In genomic region chr15:98952751-98953400, GRCm38 (mm10) we compare ENCODE assay signal across 8 mouse cellular contexts. TPM values are rescaled to one million over a fixed set of nuclear protein-coding genes. Genes with fewer than 3 reads are reported as not detected.
DNase-seq lines count a peak whose midpoint lies in the region; ATAC-seq and TF ChIP-seq lines count a peak whose summit lies in the region.

No protein-coding gene starts in this region.

- no peak for TF ChIP-seq POLR2A in cerebellum, adult 2 months (IDR thresholded peaks at IDR 0.05; ENCODE audit: borderline replicate concordance, insufficient read depth, low read length)
- TF ChIP-seq POLR2A in thymus, adult 2 months (IDR thresholded peaks at IDR 0.05; ENCODE audit: control insufficient read depth, extremely low read depth, insufficient read depth, low read length, poor library complexity): no peak

- peak; percentile 11; the same call in 1 of the 2 replicates for TF ChIP-seq CTCF in cerebellum, adult 2 months (IDR thresholded peaks at IDR 0.05; ENCODE audit: borderline replicate concordance, insufficient read depth, low read depth, low read length)
- TF ChIP-seq CTCF in forebrain, postnatal 0 days (IDR thresholded peaks at IDR 0.05; ENCODE audit: low read depth): peak; percentile 57
- peak; percentile 52 for TF ChIP-seq CTCF in midbrain, postnatal 0 days (IDR thresholded peaks at IDR 0.05)
- peak; percentile 74; the same call in 1 of the 2 replicates for TF ChIP-seq CTCF in thymus, adult 2 months (IDR thresholded peaks at IDR 0.05; ENCODE audit: borderline replicate concordance, control insufficient read depth, extremely low read depth, insufficient read depth, low read length, poor library complexity)

- peak overlapping the region; percentile 97 for H3K27ac ChIP-seq in cerebellum, adult 2 months (ENCODE audit: insufficient read depth, low read length)
- peak overlapping the region; percentile 100 for H3K27ac ChIP-seq in forebrain, postnatal 0 days (ENCODE audit: low read depth, low read length)
- peak overlapping the region; percentile 99 for H3K27ac ChIP-seq in hindbrain, embryonic 15.5 days (replicated peaks)
- H3K27ac ChIP-seq in liver, embryonic 12.5 days: peak overlapping the region; percentile 79
- H3K27ac ChIP-seq in midbrain, postnatal 0 days (ENCODE audit: low read depth, low read length): peak overlapping the region; percentile 94
- peak overlapping the region; percentile 92 for H3K27ac ChIP-seq in thymus, adult 2 months (ENCODE audit: control insufficient read depth, insufficient read depth, low read length)

- H3K27me3 ChIP-seq in cerebellum, adult 2 months (ENCODE audit: control insufficient read depth, insufficient read depth, low read length): no peaks in the 10 kb centered on the region
- H3K27me3 ChIP-seq in forebrain, postnatal 0 days (ENCODE audit: insufficient read depth, low read length): no peaks in the 10 kb centered on the region
- no peaks in the 10 kb centered on the region for H3K27me3 ChIP-seq in hindbrain, embryonic 15.5 days
- H3K27me3 ChIP-seq in liver, embryonic 12.5 days (replicated peaks): peaks cover 19% of the 10 kb centered on the region
- no peaks in the 10 kb centered on the region for H3K27me3 ChIP-seq in midbrain, postnatal 0 days (ENCODE audit: insufficient read depth, low read length)
- H3K27me3 ChIP-seq in thymus, adult 2 months (ENCODE audit: control insufficient read depth, insufficient read depth, low read length): no peaks in the 10 kb centered on the region

- peak overlapping the region; percentile 61 for H3K4me2 ChIP-seq in forebrain, postnatal 0 days (ENCODE audit: low read depth)
- H3K4me2 ChIP-seq in hindbrain, embryonic 15.5 days: peak overlapping the region; percentile 57
- peak overlapping the region; percentile 86 for H3K4me2 ChIP-seq in liver, embryonic 12.5 days
- peak overlapping the region; percentile 83; the same call in 1 of the 2 replicates for H3K4me2 ChIP-seq in midbrain, postnatal 0 days (ENCODE audit: low read depth, low read length, poor library complexity, severe bottlenecking)

- peaks cover 4% of the 10 kb centered on the region; the same call in 1 of the 2 replicates for H3K4me1 ChIP-seq in cerebellum, adult 2 months (ENCODE audit: control insufficient read depth, insufficient read depth, low read length)
- peaks cover 7% of the 10 kb centered on the region; the same call in 1 of the 2 replicates for H3K4me1 ChIP-seq in forebrain, postnatal 0 days (ENCODE audit: insufficient read depth)
- H3K4me1 ChIP-seq in hindbrain, embryonic 15.5 days (replicated peaks): peaks cover 28% of the 10 kb centered on the region
- H3K4me1 ChIP-seq in liver, embryonic 12.5 days: peaks cover 25% of the 10 kb centered on the region
- no peaks in the 10 kb centered on the region for H3K4me1 ChIP-seq in midbrain, postnatal 0 days (ENCODE audit: insufficient read depth, low read length)
- H3K4me1 ChIP-seq in thymus, adult 2 months (replicated peaks; ENCODE audit: control insufficient read depth, insufficient read depth, low read length): peaks cover 8% of the 10 kb centered on the region

- peak; percentile 59 for ATAC-seq in forebrain, postnatal 0 days
- peak; percentile 35 for ATAC-seq in hindbrain, embryonic 15.5 days (ENCODE audit: low FRiP score, low read depth)
- ATAC-seq in liver, embryonic 12.5 days: peak; percentile 72
- ATAC-seq in midbrain, postnatal 0 days (ENCODE audit: low FRiP score): peak; percentile 62

- peak overlapping the region; percentile 100 for H3K9ac ChIP-seq in forebrain, postnatal 0 days
- H3K9ac ChIP-seq in hindbrain, embryonic 15.5 days: peak overlapping the region; percentile 98
- H3K9ac ChIP-seq in liver, embryonic 12.5 days: peak overlapping the region; percentile 65
- peak overlapping the region; percentile 99 for H3K9ac ChIP-seq in midbrain, postnatal 0 days (replicated peaks; ENCODE audit: low read length, poor library complexity, severe bottlenecking)

- WGBS in cerebellum, adult 2 months: under 1% methylated on average over 41 of the region's 41 CpGs
- 1% methylated on average over 41 of the region's 41 CpGs for WGBS in forebrain, postnatal 0 days
- under 1% methylated on average over 41 of the region's 41 CpGs for WGBS in hindbrain, embryonic 15.5 days
- under 1% methylated on average over 41 of the region's 41 CpGs for WGBS in liver, embryonic 12.5 days (ENCODE audit: insufficient replicate concordance)
- WGBS in midbrain, postnatal 0 days: under 1% methylated on average over 40 of the region's 41 CpGs
- WGBS in thymus, adult 2 months: under 1% methylated on average over 41 of the region's 41 CpGs

- H3K4me3 ChIP-seq in cerebellum, adult 2 months (replicated peaks; ENCODE audit: insufficient read depth, low read depth, low read length): peak overlapping the region; percentile 94
- peak overlapping the region; percentile 81 for H3K4me3 ChIP-seq in forebrain, postnatal 0 days (ENCODE audit: low read depth, low read length)
- peak overlapping the region; percentile 79 for H3K4me3 ChIP-seq in hindbrain, embryonic 15.5 days
- peak overlapping the region; percentile 64 for H3K4me3 ChIP-seq in liver, embryonic 12.5 days
- H3K4me3 ChIP-seq in midbrain, postnatal 0 days (ENCODE audit: low read depth, low read length): peak overlapping the region; percentile 62
- H3K4me3 ChIP-seq in thymus, adult 2 months (ENCODE audit: control insufficient read depth, insufficient read depth, low read length): peak overlapping the region; percentile 87

- peak in 1 of 2 experiments; percentile 80 for DNase-seq in cerebellum, adult 2 months
- no peak for DNase-seq in cerebellum, adult 9-10 months
- DNase-seq in adrenal gland, postnatal 25 days: peak; percentile 69
- DNase-seq in forebrain, postnatal 0 days: peak; percentile 77
- DNase-seq in midbrain, postnatal 0 days (ENCODE audit: low spot score): peak; percentile 84
- peak; percentile 87 for DNase-seq in thymus, adult 2 months

- no peaks in the 10 kb centered on the region for H3K9me3 ChIP-seq in forebrain, postnatal 0 days (ENCODE audit: low read length)
- no peaks in the 10 kb centered on the region for H3K9me3 ChIP-seq in hindbrain, embryonic 15.5 days
- H3K9me3 ChIP-seq in liver, embryonic 12.5 days (replicated peaks): no peaks in the 10 kb centered on the region
- no peaks in the 10 kb centered on the region for H3K9me3 ChIP-seq in midbrain, postnatal 0 days (ENCODE audit: low read length)

- peaks cover 9% of the 10 kb centered on the region for H3K36me3 ChIP-seq in forebrain, postnatal 0 days (ENCODE audit: insufficient read depth)
- H3K36me3 ChIP-seq in hindbrain, embryonic 15.5 days: peaks cover 9% of the 10 kb centered on the region
- H3K36me3 ChIP-seq in liver, embryonic 12.5 days: peaks cover 3% of the 10 kb centered on the region; the same call in 1 of the 2 replicates
- H3K36me3 ChIP-seq in midbrain, postnatal 0 days (ENCODE audit: insufficient read depth, low read length): peaks cover 13% of the 10 kb centered on the region; the same call in 1 of the 2 replicates
- H3K36me3 ChIP-seq in thymus, adult 2 months (ENCODE audit: control insufficient read depth, insufficient read depth, low read length): no peaks in the 10 kb centered on the region

RNA-seq across cellular contexts. Expression of gene Gm49450, which starts 0.5 kb away (rescaled TPM):
- polyA plus RNA-seq in cerebellum, adult 2 months (2012; rRNA removed): 0.75 and 2.6 TPM in 2 replicates
- not detected in 2 replicates for total RNA-seq in adrenal gland, postnatal 25 days (2021)
- 1,610 and 2,499 TPM in 2 replicates for total RNA-seq in forebrain, postnatal 0 days (2014; rRNA removed)
- polyA plus RNA-seq in forebrain, postnatal 0 days (2015; fragmentation: Nextera tagmentation; extraction: Ambion mirVana): not detected in 2 replicates
- polyA plus RNA-seq in hindbrain, embryonic 15.5 days (2015; fragmentation: Nextera tagmentation; extraction: Ambion mirVana): not detected in 2 replicates
- not detected in 2 replicates for polyA plus RNA-seq in liver, embryonic 12.5 days (2016; fragmentation: Nextera tagmentation; extraction: Ambion mirVana)
- total RNA-seq in midbrain, postnatal 0 days (2014; rRNA removed): 1,797 and 2,945 TPM in 2 replicates
- not detected in 2 replicates for polyA plus RNA-seq in midbrain, postnatal 0 days (2015; fragmentation: Nextera tagmentation; extraction: Ambion mirVana)
- polyA plus RNA-seq in thymus, adult 2 months (2012; rRNA removed): 82.1 and 153 TPM in 2 replicates

RNA-seq across cellular contexts. Expression of gene Tuba1a, which starts 0.6 kb away (rescaled TPM):
- polyA plus RNA-seq in cerebellum, adult 2 months (2012; rRNA removed): 1,294 and 1,344 TPM in 2 replicates
- total RNA-seq in adrenal gland, postnatal 25 days (2021): 81.5 and 90.9 TPM in 2 replicates
- 18,820 and 21,160 TPM in 2 replicates for total RNA-seq in forebrain, postnatal 0 days (2014; rRNA removed)
- polyA plus RNA-seq in forebrain, postnatal 0 days (2015; fragmentation: Nextera tagmentation; extraction: Ambion mirVana): 18,258 and 23,279 TPM in 2 replicates
- polyA plus RNA-seq in hindbrain, embryonic 15.5 days (2015; fragmentation: Nextera tagmentation; extraction: Ambion mirVana): 14,750 and 15,534 TPM in 2 replicates
- polyA plus RNA-seq in liver, embryonic 12.5 days (2016; fragmentation: Nextera tagmentation; extraction: Ambion mirVana): 180 and 181 TPM in 2 replicates
- total RNA-seq in midbrain, postnatal 0 days (2014; rRNA removed): 17,447 and 20,461 TPM in 2 replicates
- 15,641 and 16,823 TPM in 2 replicates for polyA plus RNA-seq in midbrain, postnatal 0 days (2015; fragmentation: Nextera tagmentation; extraction: Ambion mirVana)
- 373 and 432 TPM in 2 replicates for polyA plus RNA-seq in thymus, adult 2 months (2012; rRNA removed)

RNA-seq across cellular contexts. Expression of gene Tuba1b, which starts 18.5 kb away (rescaled TPM):
- 1,352 and 1,359 TPM in 2 replicates for polyA plus RNA-seq in cerebellum, adult 2 months (2012; rRNA removed)
- total RNA-seq in adrenal gland, postnatal 25 days (2021): 285 and 323 TPM in 2 replicates
- 1,927 and 1,958 TPM in 2 replicates for total RNA-seq in forebrain, postnatal 0 days (2014; rRNA removed)
- polyA plus RNA-seq in forebrain, postnatal 0 days (2015; fragmentation: Nextera tagmentation; extraction: Ambion mirVana): 1,265 and 1,341 TPM in 2 replicates
- 1,411 and 1,419 TPM in 2 replicates for polyA plus RNA-seq in hindbrain, embryonic 15.5 days (2015; fragmentation: Nextera tagmentation; extraction: Ambion mirVana)
- polyA plus RNA-seq in liver, embryonic 12.5 days (2016; fragmentation: Nextera tagmentation; extraction: Ambion mirVana): 1,333 and 1,388 TPM in 2 replicates
- 2,522 and 3,264 TPM in 2 replicates for total RNA-seq in midbrain, postnatal 0 days (2014; rRNA removed)
- polyA plus RNA-seq in midbrain, postnatal 0 days (2015; fragmentation: Nextera tagmentation; extraction: Ambion mirVana): 1,582 and 1,796 TPM in 2 replicates
- 3,866 and 5,106 TPM in 2 replicates for polyA plus RNA-seq in thymus, adult 2 months (2012; rRNA removed)

RNA-seq across cellular contexts. Expression of gene Lmbr1l, which starts 34.8 kb away (rescaled TPM):
- polyA plus RNA-seq in cerebellum, adult 2 months (2012; rRNA removed): 37.5 and 39.7 TPM in 2 replicates
- 25.2 and 30.5 TPM in 2 replicates for total RNA-seq in adrenal gland, postnatal 25 days (2021)
- 44.1 and 59.3 TPM in 2 replicates for total RNA-seq in forebrain, postnatal 0 days (2014; rRNA removed)
- polyA plus RNA-seq in forebrain, postnatal 0 days (2015; fragmentation: Nextera tagmentation; extraction: Ambion mirVana): 20.1 and 22.4 TPM in 2 replicates
- polyA plus RNA-seq in hindbrain, embryonic 15.5 days (2015; fragmentation: Nextera tagmentation; extraction: Ambion mirVana): 26.8 and 29.3 TPM in 2 replicates
- polyA plus RNA-seq in liver, embryonic 12.5 days (2016; fragmentation: Nextera tagmentation; extraction: Ambion mirVana): 4.4 and 4.6 TPM in 2 replicates
- total RNA-seq in midbrain, postnatal 0 days (2014; rRNA removed): 46.0 and 56.9 TPM in 2 replicates
- polyA plus RNA-seq in midbrain, postnatal 0 days (2015; fragmentation: Nextera tagmentation; extraction: Ambion mirVana): 19.6 and 21.7 TPM in 2 replicates
- 390 and 404 TPM in 2 replicates for polyA plus RNA-seq in thymus, adult 2 months (2012; rRNA removed)

RNA-seq across cellular contexts. Expression of gene Dhh, which starts 54.5 kb away (rescaled TPM):
- 0.07 and 0.10 TPM in 2 replicates for polyA plus RNA-seq in cerebellum, adult 2 months (2012; rRNA removed)
- 1.1 and 2.4 TPM in 2 replicates for total RNA-seq in adrenal gland, postnatal 25 days (2021)
- total RNA-seq in forebrain, postnatal 0 days (2014; rRNA removed): 0.15 and 0.76 TPM in 2 replicates
- 0.25 and 0.58 TPM in 2 replicates for polyA plus RNA-seq in forebrain, postnatal 0 days (2015; fragmentation: Nextera tagmentation; extraction: Ambion mirVana)
- 1.9 and 2.5 TPM in 2 replicates for polyA plus RNA-seq in hindbrain, embryonic 15.5 days (2015; fragmentation: Nextera tagmentation; extraction: Ambion mirVana)
- polyA plus RNA-seq in liver, embryonic 12.5 days (2016; fragmentation: Nextera tagmentation; extraction: Ambion mirVana): 0.25 and 0.32 TPM in 2 replicates
- 0.38 and 0.71 TPM in 2 replicates for total RNA-seq in midbrain, postnatal 0 days (2014; rRNA removed)
- polyA plus RNA-seq in midbrain, postnatal 0 days (2015; fragmentation: Nextera tagmentation; extraction: Ambion mirVana): 0.18 and 0.22 TPM in 2 replicates
- polyA plus RNA-seq in thymus, adult 2 months (2012; rRNA removed): 1.1 and 2.6 TPM in 2 replicates

Comparison
In these comparisons a context has a peak if more than half of its experiments do, and no peak if none do; other contexts are left out.
1. CTCF ChIP-seq: peak in every context shown above with its lines; median percentile 74 in thymus, adult 2 months; 57 in forebrain, postnatal 0 days; 52 in midbrain, postnatal 0 days; 11 in cerebellum, adult 2 months.
2. RNA of gene Gm49450, which starts 0.5 kb away (polyA plus RNA-seq): 82.1 to 153 TPM in thymus, adult 2 months; 0.75 to 2.6 TPM in cerebellum, adult 2 months, not detected in forebrain, postnatal 0 days, not detected in hindbrain, embryonic 15.5 days, not detected in liver, embryonic 12.5 days and not detected in midbrain, postnatal 0 days; every median in the first group is over 10 times any median in the second.
3. RNA of gene Tuba1a, which starts 0.6 kb away (polyA plus RNA-seq): 18,258 to 23,279 TPM in forebrain, postnatal 0 days, 15,641 to 16,823 TPM in midbrain, postnatal 0 days and 14,750 to 15,534 TPM in hindbrain, embryonic 15.5 days; 1,294 to 1,344 TPM in cerebellum, adult 2 months, 373 to 432 TPM in thymus, adult 2 months and 180 to 181 TPM in liver, embryonic 12.5 days; every median in the first group is over 10 times any median in the second.
4. Peak in every context shown above with its lines, with median percentiles within 50 percentile points of each other: H3K27ac ChIP-seq, H3K4me3 ChIP-seq, ATAC-seq, H3K4me2 ChIP-seq and H3K9ac ChIP-seq.